Comparison of ENCODE assay signal across 30 mouse cellular contexts in genomic region chr3:108313138-108313537, GRCm38 (mm10). TPM values are rescaled to one million over a fixed set of nuclear protein-coding genes. Genes with fewer than 3 reads are reported as not detected.
DNase-seq lines count a peak whose midpoint lies in the region; ATAC-seq and TF ChIP-seq lines count a peak whose summit lies in the region.
"Had no signal": no experiment of that assay in that cellular context is flagged by ENCODE, and none has a peak within 500 bp of the region (broad histone marks: within the 10 kb centered on the region; RNA-seq: fewer than 3 reads in every experiment).

No protein-coding gene starts in this region.

- TF ChIP-seq CTCF in heart, postnatal 0 days (IDR thresholded peaks at IDR 0.05; ENCODE audit: low read depth), result no peak
- TF ChIP-seq CTCF in heart, adult 2 months (IDR thresholded peaks at IDR 0.05), result no peak
- TF ChIP-seq CTCF in cerebellum, adult 2 months (IDR thresholded peaks at IDR 0.05; ENCODE audit: borderline replicate concordance, insufficient read depth, low read depth, low read length), result no peak

- ATAC-seq in heart, embryonic 13.5 days (ENCODE audit: extremely low read depth, insufficient number of reproducible peaks, low FRiP score, low TSS enrichment), result no peak
- ATAC-seq in heart, postnatal 0 days (ENCODE audit: insufficient read depth, low read depth), result peak; percentile 80
- ATAC-seq in megakaryocyte-erythroid progenitor cell, adult 5-6 weeks (replicated peaks; ENCODE audit: low FRiP score, low TSS enrichment, poor library complexity, severe bottlenecking), result peak; percentile 27; the same call in 1 of the 2 replicates
- ATAC-seq: activated CD4-positive, CD25-positive, alpha-beta regulatory T cell, adult 4 months; CD4-positive, CD25-positive, alpha-beta regulatory T cell, adult 4 months; forebrain, embryonic 13.5 days; forebrain, embryonic 16.5 days; hindbrain, embryonic 16.5 days; inflammation-experienced regulatory T-cells, adult 6 months had no signal

- intact Hi-C loops in heart, postnatal 36 days (cut with DNase I), result no loop called here
- intact Hi-C loops in heart, adult 2 months (cut with DNase I), result no loop called here

- no peak for DNase-seq in heart, postnatal 36 days
- DNase-seq in heart, postnatal 0 days (ENCODE audit: low spot score), result peak; percentile 63
- no peak for DNase-seq in heart, adult 2 months
- peak; percentile 62 for DNase-seq in Muller cell, postnatal 12 days (ENCODE audit: inconsistent ontology term)
- no peak for DNase-seq in cerebellum, adult 2 months
- no peak for DNase-seq in thymus, adult 18-20 months
- DNase-seq: adrenal gland, adult 8-10 months; adrenal gland, postnatal 25 days; cerebellum, adult 11-12 months; cerebellum, adult 9-10 months; cerebellum, postnatal 14 days; gastrocnemius, postnatal 14 days; kidney, adult 18-20 months had no signal

- TF ChIP-seq POLR2A in heart, adult 2 months (IDR thresholded peaks at IDR 0.05; ENCODE audit: insufficient read depth, low read depth, low read length), result no peak
- no peak for TF ChIP-seq POLR2A in cerebellum, adult 2 months (IDR thresholded peaks at IDR 0.05; ENCODE audit: borderline replicate concordance, insufficient read depth, low read length)

- peak overlapping the region; percentile 48; the same call in 1 of the 2 replicates for H3K27ac ChIP-seq in heart, embryonic 13.5 days (replicated peaks)
- H3K27ac ChIP-seq in heart, postnatal 0 days (ENCODE audit: low read depth), result peak overlapping the region; percentile 36
- H3K27ac ChIP-seq in heart, adult 2 months, result no peak overlapping the region
- no peak overlapping the region for H3K27ac ChIP-seq in cerebellum, adult 2 months (ENCODE audit: insufficient read depth, low read length)
- H3K27ac ChIP-seq: forebrain, embryonic 10.5 days; hindbrain, embryonic 10.5 days; hindbrain, embryonic 13.5 days had no signal

- peaks cover 26% of the 10 kb centered on the region for H3K36me3 ChIP-seq in heart, embryonic 13.5 days
- H3K36me3 ChIP-seq in heart, postnatal 0 days (replicated peaks; ENCODE audit: control insufficient read depth, insufficient read depth, low read length), result 0 out of 2 replicates have a peak, but pooled peaks cover 12% of the 10 kb centered on the region
- H3K36me3 ChIP-seq in heart, adult 2 months (ENCODE audit: control insufficient read depth, insufficient read depth, low read length), result peaks cover 3% of the 10 kb centered on the region; the same call in 1 of the 2 replicates

- no peak for TF ChIP-seq EP300 in heart, postnatal 0 days (IDR thresholded peaks at IDR 0.05; ENCODE audit: low read depth)
- no peak for TF ChIP-seq EP300 in heart, adult 2 months (IDR thresholded peaks at IDR 0.05; ENCODE audit: insufficient read depth, low read depth, low read length)

- peaks cover 26% of the 10 kb centered on the region for H3K4me1 ChIP-seq in heart, embryonic 13.5 days
- H3K4me1 ChIP-seq in heart, postnatal 0 days (ENCODE audit: control insufficient read depth, insufficient read depth), result peaks cover 38% of the 10 kb centered on the region
- no peaks in the 10 kb centered on the region; the same call in 1 of the 2 replicates for H3K4me1 ChIP-seq in heart, adult 2 months (ENCODE audit: control insufficient read depth, insufficient read depth, low read length)
- H3K4me1 ChIP-seq in cerebellum, adult 2 months (ENCODE audit: control insufficient read depth, insufficient read depth, low read length), result no peaks in the 10 kb centered on the region
- H3K4me1 ChIP-seq: forebrain, embryonic 10.5 days; forebrain, embryonic 13.5 days; hindbrain, embryonic 10.5 days had no signal

- 73% methylated on average over 4 of the region's 4 CpGs for WGBS in heart, embryonic 13.5 days
- 43% methylated on average over 4 of the region's 4 CpGs for WGBS in heart, postnatal 0 days
- 70% methylated on average over 4 of the region's 4 CpGs for WGBS in heart, adult 2 months
- WGBS in cerebellum, adult 2 months, result 74% methylated on average over 4 of the region's 4 CpGs

- no peak overlapping the region for H3K4me2 ChIP-seq in heart, embryonic 13.5 days
- H3K4me2 ChIP-seq in heart, postnatal 0 days (ENCODE audit: low read depth, low read length), result no peak overlapping the region
- H3K4me2 ChIP-seq: forebrain, embryonic 13.5 days; heart, embryonic 11.5 days; hindbrain, embryonic 13.5 days had no signal

- H3K27me3 ChIP-seq in heart, embryonic 13.5 days (replicated peaks), result no peaks in the 10 kb centered on the region
- H3K27me3 ChIP-seq in heart, postnatal 0 days (ENCODE audit: control insufficient read depth, insufficient read depth, low read length), result no peaks in the 10 kb centered on the region
- no peaks in the 10 kb centered on the region for H3K27me3 ChIP-seq in heart, adult 2 months (ENCODE audit: control insufficient read depth, insufficient read depth, low read length)
- H3K27me3 ChIP-seq in cerebellum, adult 2 months (ENCODE audit: control insufficient read depth, insufficient read depth, low read length), result no peaks in the 10 kb centered on the region
- H3K27me3 ChIP-seq: forebrain, embryonic 13.5 days; hindbrain, embryonic 13.5 days had no signal

- H3K4me3 ChIP-seq in heart, embryonic 13.5 days, result no peak overlapping the region
- no peak overlapping the region for H3K4me3 ChIP-seq in heart, postnatal 0 days (ENCODE audit: low read depth, low read length)
- H3K4me3 ChIP-seq in heart, adult 2 months, result no peak overlapping the region
- H3K4me3 ChIP-seq in cerebellum, adult 2 months (replicated peaks; ENCODE audit: insufficient read depth, low read depth, low read length), result no peak overlapping the region
- H3K4me3 ChIP-seq: forebrain, embryonic 10.5 days; forebrain, embryonic 13.5 days; hindbrain, embryonic 10.5 days; hindbrain, embryonic 13.5 days had no signal

- H3K9ac ChIP-seq in heart, embryonic 13.5 days, result no peak overlapping the region
- H3K9ac ChIP-seq in heart, postnatal 0 days (replicated peaks; ENCODE audit: low read depth, low read length), result no peak overlapping the region
- no peak overlapping the region for H3K9ac ChIP-seq in heart, adult 2 months (ENCODE audit: low read depth, low read length)
- H3K9ac ChIP-seq: forebrain, embryonic 13.5 days; hindbrain, embryonic 13.5 days had no signal

- no peaks in the 10 kb centered on the region for H3K9me3 ChIP-seq in heart, embryonic 13.5 days
- no peaks in the 10 kb centered on the region for H3K9me3 ChIP-seq in heart, postnatal 0 days (replicated peaks; ENCODE audit: control insufficient read depth, low read length)
- H3K9me3 ChIP-seq: forebrain, embryonic 10.5 days; forebrain, embryonic 13.5 days; hindbrain, embryonic 10.5 days; hindbrain, embryonic 13.5 days had no signal

- no peaks in the 10 kb centered on the region for H3K79me2 ChIP-seq in heart, adult 2 months (replicated peaks; ENCODE audit: control insufficient read depth, insufficient read depth, low read length)

RNA-seq across cellular contexts. Expression of gene Sort1, which starts 29.3 kb away (rescaled TPM):
- 8.9 and 11.9 TPM in 2 replicates for polyA plus RNA-seq in heart, embryonic 13.5 days (2015; fragmentation: Nextera tagmentation; extraction: Ambion mirVana)
- total RNA-seq in heart, postnatal 36 days (2021), result 10 to 100 TPM; 18.7 to 20.3 TPM
- total RNA-seq in heart, postnatal 0 days (2014; rRNA removed; ENCODE audit: low replicate concordance), result 33.5 and 34.4 TPM in 2 replicates
- 6.7 and 7.4 TPM in 2 replicates for polyA plus RNA-seq in heart, postnatal 0 days (2015; fragmentation: Nextera tagmentation; extraction: Ambion mirVana)
- total RNA-seq in heart, adult 2 months (2021), result 10 to 100 TPM; 17.4 to 19.2 TPM
- 33.7 and 51.9 TPM in 2 replicates for polyA plus RNA-seq in heart, adult 2 months (2012; rRNA removed)
- total RNA-seq in megakaryocyte-erythroid progenitor cell, adult 5-6 weeks (2014; fragmentation: Nextera tagmentation), result 4.5 and 7.6 TPM in 2 replicates
- total RNA-seq in megakaryocyte-erythroid progenitor cell, adult 5-6 weeks (2017), result 5.8 and 7.7 TPM in 2 replicates
- polyA plus RNA-seq in cerebellum, adult 2 months (2012; rRNA removed), result 88.7 and 94.4 TPM in 2 replicates
- polyA plus RNA-seq: inflammation-experienced regulatory T-cells, adult 6 months had no signal

RNA-seq across cellular contexts. Expression of gene Mybphl, which starts 51.6 kb away (rescaled TPM):
- 40.7 and 45.8 TPM in 2 replicates for polyA plus RNA-seq in heart, embryonic 13.5 days (2015; fragmentation: Nextera tagmentation; extraction: Ambion mirVana)
- total RNA-seq in heart, postnatal 36 days (2021), result 10 to 100 TPM; 46.4 to 54.6 TPM
- total RNA-seq in heart, postnatal 0 days (2014; rRNA removed; ENCODE audit: low replicate concordance), result 49.3 and 60.6 TPM in 2 replicates
- 90.0 and 123 TPM in 2 replicates for polyA plus RNA-seq in heart, postnatal 0 days (2015; fragmentation: Nextera tagmentation; extraction: Ambion mirVana)
- 10 to 100 TPM; 35.8 to 51.2 TPM for total RNA-seq in heart, adult 2 months (2021)
- 268 and 304 TPM in 2 replicates for polyA plus RNA-seq in heart, adult 2 months (2012; rRNA removed)
- not detected in 2 replicates for total RNA-seq in megakaryocyte-erythroid progenitor cell, adult 5-6 weeks (2014; fragmentation: Nextera tagmentation)
- not detected in 2 replicates for total RNA-seq in megakaryocyte-erythroid progenitor cell, adult 5-6 weeks (2017)
- polyA plus RNA-seq in cerebellum, adult 2 months (2012; rRNA removed), result 0.16 TPM in 1 of 2 replicates, not detected in the other
- total RNA-seq: adrenal gland, adult 8-10 months; adrenal gland, postnatal 25 days; gastrocnemius, postnatal 4 days; MEL had no signal
- polyA plus RNA-seq: activated CD4-positive, CD25-positive, alpha-beta regulatory T cell, adult 4 months; C2C12; CD4-positive, CD25-positive, alpha-beta regulatory T cell, adult 4 months; embryonic facial prominence, embryonic 14.5 days; forebrain, embryonic 10.5 days; forebrain, embryonic 13.5 days; hindbrain, embryonic 10.5 days; inflammation-experienced regulatory T-cells, adult 6 months; intestine, embryonic 16.5 days had no signal

RNA-seq across cellular contexts. Expression of gene Psma5, which starts 56.4 kb away (rescaled TPM):
- 213 and 243 TPM in 2 replicates for polyA plus RNA-seq in heart, embryonic 13.5 days (2015; fragmentation: Nextera tagmentation; extraction: Ambion mirVana)
- 10 to 100 TPM; 54.3 to 55.2 TPM for total RNA-seq in heart, postnatal 36 days (2021)
- 82.6 and 104 TPM in 2 replicates for total RNA-seq in heart, postnatal 0 days (2014; rRNA removed; ENCODE audit: low replicate concordance)
- polyA plus RNA-seq in heart, postnatal 0 days (2015; fragmentation: Nextera tagmentation; extraction: Ambion mirVana), result 177 and 180 TPM in 2 replicates
- total RNA-seq in heart, adult 2 months (2021), result 10 to 100 TPM; 48.1 to 49.9 TPM
- 42.4 and 75.5 TPM in 2 replicates for polyA plus RNA-seq in heart, adult 2 months (2012; rRNA removed)
- total RNA-seq in megakaryocyte-erythroid progenitor cell, adult 5-6 weeks (2014; fragmentation: Nextera tagmentation), result 223 and 248 TPM in 2 replicates
- total RNA-seq in megakaryocyte-erythroid progenitor cell, adult 5-6 weeks (2017), result 358 and 414 TPM in 2 replicates
- polyA plus RNA-seq in cerebellum, adult 2 months (2012; rRNA removed), result 111 and 112 TPM in 2 replicates

Comparison
In these comparisons a context has a peak if more than half of its experiments do, and no peak if none do; other contexts are left out.
1. H3K27ac ChIP-seq: peak in heart, embryonic 13.5 days (single experiment) and heart, postnatal 0 days (single experiment); none in heart, adult 2 months (single experiment) and cerebellum, adult 2 months (single experiment).
2. DNase-seq: peak in heart, postnatal 0 days (single experiment) and Muller cell, postnatal 12 days (single experiment); none in heart, postnatal 36 days (0 of 2), heart, adult 2 months (0 of 2), cerebellum, adult 2 months (0 of 2) and thymus, adult 18-20 months (0 of 2).
3. RNA of gene Mybphl, which starts 51.6 kb away (total RNA-seq): 46.4 to 54.6 TPM in heart, postnatal 36 days, 35.8 to 51.2 TPM in heart, adult 2 months and 49.3 to 60.6 TPM in heart, postnatal 0 days; not detected in megakaryocyte-erythroid progenitor cell, adult 5-6 weeks; every median in the first group is over 10 times any median in the second.